Mouse (Mus musculus): ENCODE measurements around the gene Olfr1371.

Olfr1371 gene

GRCm38 (mm10) chr11:52213887-52214286, at the start of gene Olfr1371:
Olfr1371 (minus strand) TSS chr11:52213987.
- in situ Hi-C loops (cut with MboI, MseI), result loop anchor here (10.0 to 25.0 kb wide), 2 partner anchors 152 to 249 kb away; partner anchors contain the start of gene Cdkn2aipnl (in 1 of the 2)

GRCm38 (mm10) chr11:52262338-52262737, 48.6 kb upstream of the Olfr1371 start:
- in situ Hi-C loops (cut with MboI, MseI), result loop anchor here (5.0 kb wide), 3 partner anchors 35 to 80 kb away; no protein-coding TSS in a partner anchor

GRCm38 (mm10) chr11:52261937-52262336, 48.1 kb upstream of the Olfr1371 start:
- in situ Hi-C loops (cut with MboI, MseI), result loop anchor here (5.0 kb wide), 3 partner anchors 35 to 80 kb away; no protein-coding TSS in a partner anchor

GRCm38 (mm10) chr11:52260878-52261277, 47.1 kb upstream of the Olfr1371 start:
- in situ Hi-C loops (cut with MboI, MseI), result loop anchor here (5.0 kb wide), 3 partner anchors 36 to 81 kb away; no protein-coding TSS in a partner anchor

GRCm38 (mm10) chr11:52258711-52259110, 44.9 kb upstream of the Olfr1371 start:
- in situ Hi-C loops (cut with MboI, MseI), result no loop called here

- in situ Hi-C loops (cut with MboI, MseI), result no loop called here
These were observed 43.6 kb upstream of the Olfr1371 start for GRCm38 (mm10) chr11:52257376-52257775.

GRCm38 (mm10) chr11:52255077-52255476, 41.3 kb upstream of the Olfr1371 start:
- in situ Hi-C loops (cut with MboI, MseI), result no loop called here

GRCm38 (mm10) chr11:52253674-52254375, 40.0 kb upstream of the Olfr1371 start:
- in situ Hi-C loops (cut with MboI, MseI), result no loop called here

- in situ Hi-C loops (cut with MboI, MseI), result no loop called here
These were observed 38.9 kb upstream of the Olfr1371 start for GRCm38 (mm10) chr11:52252692-52253091.

GRCm38 (mm10) chr11:52251770-52252169, 38.0 kb upstream of the Olfr1371 start:
- in situ Hi-C loops (cut with MboI, MseI), result no loop called here

GRCm38 (mm10) chr11:52249452-52249851, 35.7 kb upstream of the Olfr1371 start:
- in situ Hi-C loops (cut with MboI, MseI), result loop anchor here in 1 of 2 experiments (10.0 kb wide), 1 partner anchor 1035 kb away; no protein-coding TSS in a partner anchor

- in situ Hi-C loops (cut with MboI, MseI), result loop anchor here in 1 of 2 experiments (10.0 kb wide), 1 partner anchor 1044 kb away; no protein-coding TSS in a partner anchor
These were observed 27.2 kb upstream of the Olfr1371 start for GRCm38 (mm10) chr11:52240898-52241542.

GRCm38 (mm10) chr11:52234509-52234908, 20.7 kb upstream of the Olfr1371 start:
- in situ Hi-C loops (cut with MboI, MseI), result no loop called here

GRCm38 (mm10) chr11:52233906-52234305, 20.1 kb upstream of the Olfr1371 start:
- in situ Hi-C loops (cut with MboI, MseI), result no loop called here

- in situ Hi-C loops (cut with MboI, MseI), result no loop called here
These were observed 19.4 kb upstream of the Olfr1371 start for GRCm38 (mm10) chr11:52233043-52233653.

GRCm38 (mm10) chr11:52231606-52232541, 18.1 kb upstream of the Olfr1371 start, which contains the start of gene Skp1a:
Skp1a (plus strand) TSS chr11:52231995.
- in situ Hi-C loops (cut with MboI, MseI), result no loop called here

- in situ Hi-C loops (cut with MboI, MseI), result no loop called here
These were observed 16.9 kb upstream of the Olfr1371 start for GRCm38 (mm10) chr11:52230694-52231093.

- in situ Hi-C loops (cut with MboI, MseI), result no loop called here
These were observed 15.1 kb upstream of the Olfr1371 start for GRCm38 (mm10) chr11:52228722-52229448.

- in situ Hi-C loops (cut with MboI, MseI), result no loop called here
These were observed 13.9 kb upstream of the Olfr1371 start for GRCm38 (mm10) chr11:52227466-52228226.

Measured in T-helper 17 cell (primary cell).